Mouse (Mus musculus): Measurements from ENCODE around the gene Gm9833. TPM values are rescaled to one million over a fixed set of nuclear protein-coding genes. Genes with fewer than 3 reads are reported as not detected.
"Not testable (repeated sequence)": the region's sequence is repeated elsewhere in the genome, so short reads cannot be mapped to it uniquely, and the experiment has no call there.

Gm9833 gene
- 1.6 and 1.7 TPM in 2 replicates for polyA plus RNA-seq (2012; rRNA removed)

GRCm38 (mm10) chr3:10087994-10088393 is at the start of gene Gm9833:
TSS of gene Gm9833 (plus strand) at chr3:10088110.
- DNase-seq (ENCODE audit: low spot score) = not testable (repeated sequence)

- DNase-seq (ENCODE audit: low spot score) = no peak
Measured at GRCm38 (mm10) chr3:10070070-10070469, 17.8 kb upstream of the Gm9833 start.

- DNase-seq (ENCODE audit: low spot score) = no peak
Measured at GRCm38 (mm10) chr3:10075826-10076225, 12.1 kb upstream of the Gm9833 start.

DNA sequence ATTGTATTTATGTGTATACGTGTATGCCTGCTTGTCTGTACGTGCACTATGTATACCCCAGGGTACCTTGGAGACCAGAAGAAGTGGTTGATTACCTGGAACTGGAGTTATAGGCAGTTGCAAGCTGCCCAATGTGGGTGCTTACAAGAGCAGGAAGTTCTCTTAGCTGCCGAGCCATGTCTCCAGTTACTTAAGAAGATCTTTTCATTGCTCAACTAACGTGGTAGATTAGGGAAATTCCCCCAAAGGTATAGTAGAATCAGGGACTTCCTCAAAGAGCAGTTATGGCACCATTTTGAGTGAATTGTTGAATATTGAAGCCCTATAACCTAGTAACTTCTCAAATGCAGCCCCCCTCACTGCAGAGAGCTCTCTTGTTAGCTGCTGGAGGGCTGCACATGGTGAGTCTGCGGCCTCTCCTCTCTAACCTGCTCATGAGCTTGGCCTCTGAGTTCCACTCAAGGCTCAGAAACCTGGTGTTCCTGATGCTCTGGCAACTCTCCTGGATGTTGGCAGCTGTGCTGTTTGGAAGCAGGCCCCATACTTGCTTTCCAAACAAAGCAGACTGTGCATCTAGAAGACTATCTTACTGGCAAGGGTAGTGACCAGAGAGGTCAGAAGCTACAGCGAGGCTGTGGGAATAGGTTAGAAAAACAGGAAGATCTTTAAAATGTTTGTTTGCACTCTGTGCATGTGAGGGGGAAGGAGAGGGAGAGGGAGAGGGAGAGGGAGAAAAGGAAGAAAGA is 10.6 kb upstream of the Gm9833 start:
- DNase-seq (ENCODE audit: low spot score) = no peak

DNA sequence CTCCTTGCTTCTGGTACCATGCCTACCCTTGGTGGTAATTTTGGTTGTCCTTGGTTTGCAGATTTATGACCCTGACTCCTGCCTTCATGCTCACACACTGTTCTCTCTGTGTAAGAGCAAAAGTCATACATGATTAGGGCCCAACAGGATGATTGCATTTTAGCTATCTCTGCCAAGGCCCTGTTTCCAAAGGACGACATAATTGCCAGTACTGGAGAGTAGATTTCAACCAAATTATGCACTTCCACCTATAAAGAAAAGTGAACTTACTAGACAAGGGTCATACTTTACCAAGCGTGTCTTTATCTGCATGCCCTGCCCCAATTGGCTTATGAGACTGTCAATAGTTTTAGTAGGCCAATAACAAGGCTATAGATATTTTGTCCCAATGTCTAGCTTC is 9.8 kb upstream of the Gm9833 start:
- DNase-seq (ENCODE audit: low spot score) = no peak

- DNase-seq (ENCODE audit: low spot score) = no peak
Measured at GRCm38 (mm10) chr3:10081336-10081735, 6.6 kb upstream of the Gm9833 start.

DNA sequence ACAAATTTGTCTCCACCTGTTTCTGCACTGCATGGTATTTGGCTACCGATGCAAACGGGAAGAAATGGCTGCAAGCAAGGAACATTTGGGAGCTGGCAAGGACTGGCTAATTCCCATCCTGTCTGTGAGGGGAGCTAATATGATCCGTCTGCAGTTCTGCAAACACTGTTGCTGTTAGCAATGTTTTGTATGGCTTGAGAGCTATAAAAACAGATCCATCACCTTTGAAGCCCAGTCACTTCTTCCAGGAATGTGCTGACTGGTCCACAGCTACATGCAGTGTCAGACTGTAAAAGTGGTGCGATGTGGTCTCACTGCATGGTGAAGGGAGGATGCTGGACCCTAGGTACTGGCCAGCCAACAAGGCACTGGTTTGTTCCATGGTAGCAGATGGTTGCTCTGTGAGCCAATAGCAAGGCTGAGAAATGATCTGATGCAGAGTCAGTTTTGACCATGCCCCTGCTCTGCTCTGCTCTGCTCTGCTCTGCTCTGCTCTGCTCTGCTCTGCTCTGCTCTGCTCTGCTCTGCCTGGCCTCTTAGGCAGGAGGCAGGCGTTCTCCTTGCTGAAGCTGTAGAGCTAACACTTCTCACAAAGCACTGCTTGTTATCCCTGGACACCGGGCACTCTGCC is 5.9 kb upstream of the Gm9833 start:
- no peak for DNase-seq (ENCODE audit: low spot score)

DNA sequence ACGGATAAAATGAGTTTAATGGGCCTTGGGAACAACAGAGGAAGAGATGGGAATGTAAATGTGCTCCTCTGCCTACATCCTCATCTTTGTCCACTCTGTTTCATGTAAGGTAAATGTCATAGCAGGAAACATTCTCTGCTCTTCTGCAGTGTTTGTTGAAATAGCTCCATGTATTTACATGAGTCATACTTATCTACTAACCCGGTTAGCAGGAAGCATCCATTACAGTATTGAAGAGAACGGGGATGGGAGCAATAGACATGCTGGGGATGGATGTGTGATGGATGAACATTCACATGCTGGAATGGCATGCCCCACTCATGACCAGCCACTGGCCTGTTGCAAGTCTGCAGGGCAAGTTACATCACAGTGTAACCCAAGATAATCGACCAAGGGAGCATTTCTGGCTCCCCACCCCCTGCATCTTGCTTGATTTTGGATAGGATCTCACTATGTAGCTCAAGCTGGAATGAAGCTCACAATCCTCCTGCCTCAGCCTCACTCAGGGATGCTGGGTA is 5.3 kb upstream of the Gm9833 start:
- no peak for DNase-seq (ENCODE audit: low spot score)

- DNase-seq (ENCODE audit: low spot score) = no peak
Measured at GRCm38 (mm10) chr3:10084102-10084501, 3.8 kb upstream of the Gm9833 start.

DNA sequence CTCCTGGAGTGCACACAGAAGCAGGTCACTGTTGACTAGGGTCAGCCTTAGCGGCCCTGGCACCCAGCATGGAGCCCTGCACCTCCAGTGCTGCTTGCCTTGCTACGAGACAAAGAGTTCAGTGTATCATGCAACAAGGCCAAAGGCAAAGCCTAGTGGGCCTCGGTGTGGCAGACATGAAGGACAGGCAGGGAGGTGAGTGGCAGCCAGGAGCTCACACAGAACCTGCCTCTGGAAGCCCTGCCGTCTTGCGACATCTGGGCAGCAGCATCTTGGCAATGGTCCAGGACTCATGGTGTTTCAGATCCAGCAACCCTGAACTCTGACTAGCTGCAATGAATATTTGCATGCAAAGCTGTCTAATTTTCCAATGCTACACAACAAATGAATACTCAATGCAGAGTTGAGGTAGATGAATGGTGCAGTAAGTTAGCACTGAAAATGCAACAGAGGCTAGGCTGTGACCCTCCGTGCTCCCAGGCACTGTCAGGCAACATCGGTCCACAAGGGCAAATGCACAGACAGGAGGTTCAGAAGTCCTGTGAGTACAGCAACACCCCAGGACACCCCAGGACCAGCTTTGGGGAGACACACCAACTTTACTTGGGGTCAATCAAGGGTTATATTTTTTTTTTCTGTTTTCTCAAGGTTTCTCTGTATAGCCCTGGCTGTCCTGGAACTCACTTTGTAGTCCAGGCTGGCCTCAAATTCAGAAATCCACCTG is 2.4 kb upstream of the Gm9833 start:
- DNase-seq (ENCODE audit: low spot score) = no peak

- DNase-seq (ENCODE audit: low spot score) = no peak
Measured at GRCm38 (mm10) chr3:10087511-10087910, 399 bp upstream of the Gm9833 start.

GRCm38 (mm10) chr3:10091616-10092140 is 3.8 kb downstream of the Gm9833 start:
- no peak for DNase-seq (ENCODE audit: low spot score)

GRCm38 (mm10) chr3:10092499-10092898 is 4.6 kb downstream of the Gm9833 start:
- no peak for DNase-seq (ENCODE audit: low spot score)

- no peak for DNase-seq (ENCODE audit: low spot score)
Measured at GRCm38 (mm10) chr3:10092914-10093313, 5.0 kb downstream of the Gm9833 start.

GRCm38 (mm10) chr3:10095076-10095622 is 7.2 kb downstream of the Gm9833 start:
- DNase-seq (ENCODE audit: low spot score) = no peak

- DNase-seq (ENCODE audit: low spot score) = no peak
Measured at GRCm38 (mm10) chr3:10099756-10100155, 11.8 kb downstream of the Gm9833 start.

DNA sequence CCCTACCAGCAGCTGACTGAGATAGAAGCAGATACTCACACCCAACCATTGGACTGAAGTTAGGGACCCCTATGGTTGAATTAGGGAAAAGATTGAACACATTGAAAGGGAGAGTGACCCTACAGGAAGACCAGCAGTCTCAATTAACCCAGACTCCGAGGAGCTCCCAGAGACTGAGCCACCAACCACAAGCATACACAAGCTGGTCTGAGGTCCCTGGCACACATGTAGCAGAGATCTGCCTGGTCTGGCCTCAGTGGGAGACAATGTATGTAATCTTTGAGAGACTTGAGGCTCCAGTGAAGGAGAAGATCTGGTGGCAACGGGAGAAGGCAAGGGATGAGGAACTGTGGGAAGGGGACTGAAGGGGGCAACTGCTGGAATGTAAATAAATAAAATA is 23.7 kb downstream of the Gm9833 start:
- DNase-seq (ENCODE audit: low spot score) = no peak

- no peak for DNase-seq (ENCODE audit: low spot score)
Measured at GRCm38 (mm10) chr3:10112196-10112595, 24.3 kb downstream of the Gm9833 start.

DNA sequence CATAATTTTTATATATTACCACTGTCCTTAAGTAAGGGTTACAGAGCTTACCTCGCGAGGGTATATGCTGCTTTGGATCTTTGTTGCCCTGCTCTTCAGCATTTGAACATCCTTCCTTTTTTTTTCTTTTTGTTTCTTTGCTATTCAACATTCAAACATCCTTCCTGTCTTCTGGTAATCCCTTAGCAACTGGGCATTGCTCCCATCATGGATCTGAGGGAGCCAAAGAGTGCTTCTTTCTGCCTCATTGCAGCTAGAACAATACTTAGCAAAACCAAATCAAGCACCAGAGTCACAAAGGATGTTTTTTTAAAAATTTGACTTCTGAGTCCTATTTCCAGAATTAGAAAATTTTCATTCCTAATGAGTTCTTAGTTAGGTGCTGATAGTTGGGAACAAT is 24.8 kb downstream of the Gm9833 start:
- no peak for DNase-seq (ENCODE audit: low spot score)

- DNase-seq (ENCODE audit: low spot score) = no peak
Measured at GRCm38 (mm10) chr3:10116531-10116930, 28.6 kb downstream of the Gm9833 start.

- no peak for DNase-seq (ENCODE audit: low spot score)
Measured at GRCm38 (mm10) chr3:10121232-10121631, 33.3 kb downstream of the Gm9833 start.

Data from urinary bladder, adult 2 months (tissue).